Mouse (Mus musculus): ENCODE measurements around the gene Pou2f2.
"Not testable (repeated sequence)": the region's sequence is repeated elsewhere in the genome, so short reads cannot be mapped to it uniquely, and the experiment has no call there.

The Pou2f2 gene

GRCm38 (mm10) chr7:25058836-25059235 is 120.7 kb downstream of the Pou2f2 start:
- no peak for DNase-seq (ENCODE audit: low spot score)

GRCm38 (mm10) chr7:25058394-25058793 is 121.1 kb downstream of the Pou2f2 start:
- no peak for DNase-seq (ENCODE audit: low spot score)

GRCm38 (mm10) chr7:25057888-25058287 is 121.6 kb downstream of the Pou2f2 start:
- DNase-seq (ENCODE audit: low spot score), result no peak

- DNase-seq (ENCODE audit: low spot score), result no peak
Measured at GRCm38 (mm10) chr7:25056951-25057350, 122.6 kb downstream of the Pou2f2 start.

- DNase-seq (ENCODE audit: low spot score), result no peak
Measured at GRCm38 (mm10) chr7:25052587-25052986, 126.9 kb downstream of the Pou2f2 start.

GRCm38 (mm10) chr7:25049295-25049930 is 130.1 kb downstream of the Pou2f2 start:
- DNase-seq (ENCODE audit: low spot score), result no peak

- DNase-seq (ENCODE audit: low spot score), result no peak
Measured at GRCm38 (mm10) chr7:25047363-25047762, 132.2 kb downstream of the Pou2f2 start.

- not testable (repeated sequence) for DNase-seq (ENCODE audit: low spot score)
Measured at GRCm38 (mm10) chr7:25044599-25044998, 134.9 kb downstream of the Pou2f2 start.

- DNase-seq (ENCODE audit: low spot score), result no peak
Measured at GRCm38 (mm10) chr7:25041921-25042320, 137.6 kb downstream of the Pou2f2 start.
